Mouse (Mus musculus): ENCODE measurements around the gene Shisa6.

DNA sequence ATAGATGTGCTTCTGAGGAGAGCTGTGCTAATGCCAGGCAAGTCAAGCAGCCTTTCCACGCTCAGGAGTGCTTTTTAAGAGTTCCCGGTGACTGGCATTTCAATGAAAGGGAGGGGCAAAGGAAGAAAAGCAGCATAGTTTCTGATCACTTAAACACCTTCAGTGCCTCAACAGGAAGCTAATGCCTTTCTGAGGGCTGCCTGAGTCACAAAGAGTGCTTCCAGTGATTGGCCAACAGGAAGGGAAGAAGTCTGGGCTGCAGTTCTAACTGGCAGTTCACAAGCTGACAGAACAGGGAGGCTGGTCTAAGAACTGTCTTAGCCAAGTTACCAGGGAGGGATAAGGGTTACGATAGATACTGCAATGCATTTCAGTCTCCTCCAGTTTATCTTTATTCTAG, 180.9 kb downstream of the Shisa6 start:
- TF ChIP-seq POLR2A (IDR thresholded peaks at IDR 0.05; ENCODE audit: control insufficient read depth, low read depth, low read length) (no peak), CTCF (IDR thresholded peaks at IDR 0.05; ENCODE audit: control insufficient read depth, insufficient read depth, insufficient replicate concordance, low read depth, low read length) (no peak)

Data from testis, adult 2 months (tissue).